Mouse (Mus musculus) forebrain, embryonic 16.5 days (tissue): ENCODE measurements around the gene Abcg8. TPM values are rescaled to one million over a fixed set of nuclear protein-coding genes. Genes with fewer than 3 reads are reported as not detected.

Experiments
- ATAC-seq: fragments of 200-750 bp; cut with Nextera tagmentation; 2 replicates; pipeline ENCODE4 v1.8.0; 2017; ENCODE audit warnings: mild to moderate bottlenecking, moderate library complexity
- H3K27ac ChIP-seq: fragments of 300-500 bp; sonication (generic); 2 replicates; pipeline ENCODE4 v1.5.1; 2014; ENCODE audit warnings: low read length, control low read depth
- H3K27me3 ChIP-seq: fragments of 300-500 bp; sonication (generic); replicated peaks from 2 replicates; pipeline ENCODE4 v1.6.1; 2014; ENCODE audit warnings: low read length; ENCODE audit not compliant: control insufficient read depth, insufficient read depth
- H3K36me3 ChIP-seq: fragments of 300-500 bp; sonication (generic); 2 replicates; pipeline ENCODE4 v1.6.1; 2014; ENCODE audit not compliant: control insufficient read depth, insufficient read depth
- H3K4me1 ChIP-seq: fragments of 300-500 bp; sonication (generic); replicated peaks from 2 replicates; pipeline ENCODE4 v1.6.1; 2014; ENCODE audit warnings: low read length; ENCODE audit not compliant: control insufficient read depth, insufficient read depth
- H3K4me2 ChIP-seq: fragments of 300-500 bp; sonication (generic); 2 replicates; pipeline ENCODE4 v1.6.1; 2014; ENCODE audit warnings: mild to moderate bottlenecking, low read length, control low read depth
- H3K4me3 ChIP-seq: fragments of 300-500 bp; sonication (generic); replicated peaks from 2 replicates; pipeline ENCODE4 v1.5.1; 2014; ENCODE audit warnings: mild to moderate bottlenecking, low read length, control low read depth
- H3K9ac ChIP-seq: fragments of 300-500 bp; sonication (generic); replicated peaks from 2 replicates; pipeline ENCODE4 v1.6.1; 2014; ENCODE audit warnings: low read depth, low read length, control low read depth
- H3K9me3 ChIP-seq: fragments of 300-500 bp; sonication (generic); 2 replicates; pipeline ENCODE4 v1.6.1; 2016; ENCODE audit warnings: low read length; ENCODE audit not compliant: control insufficient read depth
- WGBS: fragments of 180-500 bp; shearing (Covaris S2); extraction: QIAGEN DNeasy Blood & Tissue Kit; methylation state at CpG from one replicate; pipeline ENCODE4 v1.1.7; 2014; 5-methylcytosine and 5-hydroxymethylcytosine counted together
- polyA plus RNA-seq: library from polyadenylated mRNA; unstranded; fragments of >200 nt; fragmentation: Nextera tagmentation; extraction: Ambion mirVana; gene quantifications from 2 replicates; pipeline ENCODE4 v1.2.1, GENCODE M21; 2015

The Abcg8 gene
- polyA plus RNA-seq, result not detected in 2 replicates

DNA sequence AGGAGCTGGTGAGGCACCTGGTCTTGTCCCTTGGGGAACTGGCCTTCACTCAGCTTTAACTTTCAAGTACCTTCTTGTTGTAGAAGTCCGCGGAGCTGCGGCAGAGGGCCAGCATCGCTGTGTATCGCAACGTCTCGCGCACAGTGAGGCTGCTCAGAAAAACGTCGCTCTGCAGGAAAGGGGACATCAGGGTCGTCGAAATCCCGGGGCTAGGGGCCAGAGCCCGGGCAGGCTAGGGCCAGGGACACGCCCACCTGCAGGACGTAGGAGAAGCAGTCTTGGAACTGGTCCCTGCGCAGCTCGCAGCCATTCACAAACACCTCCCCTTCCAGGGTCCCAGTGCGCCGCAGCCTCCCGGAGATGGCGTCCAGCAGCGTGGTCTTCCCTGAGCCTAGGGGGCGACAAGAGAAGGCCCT is at the start of gene Abcg8:
TSS of gene Abcg8 (plus strand) at position 352 of the 416 bp plus-strand sequence.
- WGBS, result 3% methylated on average over 24 of the region's 24 CpGs
- peak within 1 kb of the TSS; percentile 7 for H3K9ac ChIP-seq
- H3K9me3 ChIP-seq, result no peaks in the 10 kb centered on the region

DNA sequence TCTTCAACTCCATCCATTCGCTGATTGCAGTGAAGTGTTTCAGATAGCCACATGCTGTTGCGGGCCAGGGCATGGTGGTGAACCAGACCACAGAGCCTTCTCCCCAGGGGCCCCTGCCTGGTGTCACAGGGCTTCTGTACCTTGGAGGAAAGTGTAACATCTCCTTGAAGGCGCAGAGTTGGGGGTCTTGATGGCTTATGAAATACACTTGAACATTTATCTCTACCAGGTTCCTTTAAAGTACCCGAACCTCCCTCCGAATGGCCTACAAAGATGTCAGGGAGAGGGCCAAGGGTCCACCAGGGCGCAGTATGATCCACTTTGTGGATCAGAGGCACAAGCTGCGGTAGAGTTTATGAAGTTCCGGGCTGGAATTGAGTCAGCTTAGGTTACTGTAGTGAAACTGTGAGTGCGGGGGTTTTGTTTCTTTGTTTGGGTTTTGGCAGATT is 49.2 kb upstream of the Abcg8 start:
- Histone ChIP-seq H3K4me2 (peak overlapping the region; percentile 58), H3K4me3 (peak overlapping the region; percentile 50), H3K36me3 (no peaks in the 10 kb centered on the region), H3K27me3 (no peaks in the 10 kb centered on the region), H3K4me1 (peaks cover 7% of the 10 kb centered on the region; the same call in 1 of the 2 replicates), H3K9me3 (no peaks in the 10 kb centered on the region), H3K9ac (peak overlapping the region; percentile 56), H3K27ac (no peak overlapping the region)
- WGBS, result 26% methylated on average over 9 of the region's 9 CpGs
- peak; percentile 51 for ATAC-seq

More for the DNA sequence above, at the start of gene Abcg8:
- Histone ChIP-seq H3K27ac (no peak within 1 kb of the TSS), H3K4me2 (peak within 1 kb of the TSS; percentile 54), H3K4me3 (peak within 1 kb of the TSS; percentile 30), H3K36me3 (no peaks in the 10 kb centered on the region), H3K27me3 (peaks cover 11% of the 10 kb centered on the region), H3K4me1 (peaks cover 7% of the 10 kb centered on the region)
- ATAC-seq, result no peak

DNA sequence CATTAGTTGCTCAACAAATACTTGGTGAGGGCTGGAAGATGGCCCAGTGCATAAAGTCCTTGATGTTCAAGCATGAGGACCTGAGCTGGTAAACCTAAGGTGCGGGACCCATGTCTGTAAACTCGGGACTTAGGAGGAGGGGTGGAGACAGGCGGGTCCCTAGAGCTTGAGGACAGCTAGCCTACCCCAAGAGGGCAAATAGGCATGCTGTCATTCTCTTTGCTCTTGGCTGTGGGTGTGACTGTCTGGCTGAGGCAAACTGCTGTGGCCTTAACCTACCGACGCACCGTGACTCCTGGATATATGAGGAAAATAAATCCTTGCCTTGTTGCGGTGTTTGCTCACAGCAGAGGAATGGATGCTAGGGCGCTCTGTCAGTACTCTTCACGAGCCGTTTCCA is 48.4 kb upstream of the Abcg8 start:
- WGBS, result 92% methylated on average over 10 of the region's 10 CpGs
- Histone ChIP-seq H3K27me3 (no peaks in the 10 kb centered on the region), H3K9me3 (no peaks in the 10 kb centered on the region), H3K4me1 (peaks cover 7% of the 10 kb centered on the region; the same call in 1 of the 2 replicates), H3K4me3 (no peak overlapping the region), H3K9ac (no peak overlapping the region), H3K27ac (no peak overlapping the region), H3K4me2 (no peak overlapping the region), H3K36me3 (no peaks in the 10 kb centered on the region)
- ATAC-seq, result no peak

DNA sequence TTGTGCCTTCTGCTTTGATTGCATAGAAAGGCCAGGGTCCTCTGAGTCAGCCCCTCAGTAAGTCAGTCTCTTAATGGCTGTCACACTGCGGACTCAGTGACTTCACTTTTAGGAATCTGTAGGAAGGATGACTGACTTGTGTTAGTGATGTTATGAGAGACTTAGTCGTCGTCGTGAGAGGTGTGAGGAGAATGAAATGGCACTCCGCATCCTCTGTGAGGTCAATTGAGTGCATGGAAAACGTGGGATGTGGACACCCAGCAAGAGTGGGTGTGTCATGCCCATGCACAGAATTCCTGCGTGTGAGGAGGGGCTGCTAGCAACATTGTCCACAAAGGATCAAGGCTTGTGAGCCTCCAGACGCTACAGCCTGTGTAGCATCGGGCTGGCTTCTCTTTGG is 47.5 kb upstream of the Abcg8 start:
- Histone ChIP-seq H3K4me1 (peaks cover 7% of the 10 kb centered on the region; the same call in 1 of the 2 replicates), H3K27me3 (no peaks in the 10 kb centered on the region), H3K9me3 (no peaks in the 10 kb centered on the region), H3K9ac (no peak overlapping the region), H3K4me3 (no peak overlapping the region), H3K4me2 (no peak overlapping the region), H3K36me3 (no peaks in the 10 kb centered on the region), H3K27ac (no peak overlapping the region)
- 87% methylated on average over 9 of the region's 9 CpGs for WGBS
- ATAC-seq, result no peak

DNA sequence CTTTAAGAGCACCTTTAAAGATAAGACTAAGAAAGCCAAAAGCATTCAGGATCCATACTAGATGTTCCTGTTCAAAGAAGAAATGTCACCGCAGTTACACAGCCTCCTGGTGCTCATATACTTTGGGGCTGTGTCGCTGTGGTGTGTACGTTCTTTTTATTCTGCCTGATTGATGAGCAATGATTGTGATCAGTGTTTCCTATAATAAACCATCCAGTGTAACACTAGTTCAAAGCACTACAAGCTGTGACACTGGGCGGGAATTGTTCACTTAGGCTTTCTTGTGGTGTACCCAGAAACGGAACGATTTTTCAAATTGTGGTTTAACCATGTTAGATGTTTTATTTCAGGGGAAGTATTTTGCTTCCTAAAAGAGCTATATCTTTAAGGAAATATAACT is 44.3 kb upstream of the Abcg8 start:
- Histone ChIP-seq H3K27me3 (no peaks in the 10 kb centered on the region), H3K4me3 (no peak overlapping the region), H3K4me1 (peaks cover 5% of the 10 kb centered on the region; the same call in 1 of the 2 replicates), H3K27ac (no peak overlapping the region), H3K4me2 (no peak overlapping the region), H3K9me3 (no peaks in the 10 kb centered on the region), H3K9ac (no peak overlapping the region), H3K36me3 (no peaks in the 10 kb centered on the region)
- 94% methylated on average over 6 of the region's 6 CpGs for WGBS
- ATAC-seq, result no peak

DNA sequence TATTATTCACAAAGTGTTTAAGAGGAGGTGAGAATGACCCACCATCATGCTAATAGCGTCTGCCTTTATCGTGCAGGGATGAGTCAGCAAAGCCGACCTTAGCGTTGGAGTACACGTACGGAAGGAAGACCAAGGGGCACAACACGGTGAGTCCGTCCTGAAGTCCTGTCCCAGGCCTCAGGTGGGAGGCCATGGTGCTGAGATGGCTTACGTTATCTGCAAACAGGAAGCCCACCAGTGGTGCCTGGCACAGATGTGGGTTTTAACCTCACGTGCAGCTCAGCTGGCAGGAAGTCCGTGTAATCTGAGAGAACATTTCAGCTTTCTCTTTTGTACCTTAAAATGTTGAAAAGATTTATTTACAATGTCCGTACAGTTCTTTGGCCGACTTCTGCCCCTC is 42.7 kb upstream of the Abcg8 start:
- Histone ChIP-seq H3K9ac (no peak overlapping the region), H3K36me3 (no peaks in the 10 kb centered on the region), H3K4me2 (no peak overlapping the region), H3K27me3 (no peaks in the 10 kb centered on the region), H3K9me3 (no peaks in the 10 kb centered on the region), H3K4me1 (no peaks in the 10 kb centered on the region), H3K4me3 (no peak overlapping the region), H3K27ac (no peak overlapping the region)
- 88% methylated on average over 13 of the region's 13 CpGs for WGBS
- ATAC-seq, result no peak

DNA sequence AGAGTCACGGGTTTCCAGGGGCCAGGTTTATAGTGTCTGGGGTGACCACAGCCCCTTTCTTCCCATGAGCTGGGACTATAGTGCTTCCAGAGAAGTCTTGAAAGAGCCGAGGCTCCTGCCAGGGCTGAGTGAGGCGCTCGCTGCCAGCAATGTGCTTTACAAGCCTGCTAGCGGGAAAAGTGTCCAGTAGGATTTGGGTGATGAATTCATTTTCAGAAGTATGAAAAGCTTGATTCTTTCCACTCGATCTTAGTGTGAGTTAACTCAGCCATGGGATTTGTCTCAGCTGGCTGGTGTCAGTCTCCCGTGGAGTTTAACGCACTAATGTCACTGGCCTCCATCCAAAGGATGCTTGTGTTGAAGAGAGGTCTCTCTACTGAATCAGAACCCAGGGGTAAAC is 39.8 kb upstream of the Abcg8 start:
- 48% methylated on average over 8 of the region's 8 CpGs for WGBS
- no peaks in the 10 kb centered on the region for H3K4me1 ChIP-seq
- H3K4me3 ChIP-seq, result no peak overlapping the region
- H3K36me3 ChIP-seq, result no peaks in the 10 kb centered on the region
- H3K27ac ChIP-seq, result no peak overlapping the region
- H3K4me2 ChIP-seq, result no peak overlapping the region
- no peak for ATAC-seq
- H3K9me3 ChIP-seq, result no peaks in the 10 kb centered on the region
- H3K9ac ChIP-seq, result no peak overlapping the region
- no peaks in the 10 kb centered on the region for H3K27me3 ChIP-seq

DNA sequence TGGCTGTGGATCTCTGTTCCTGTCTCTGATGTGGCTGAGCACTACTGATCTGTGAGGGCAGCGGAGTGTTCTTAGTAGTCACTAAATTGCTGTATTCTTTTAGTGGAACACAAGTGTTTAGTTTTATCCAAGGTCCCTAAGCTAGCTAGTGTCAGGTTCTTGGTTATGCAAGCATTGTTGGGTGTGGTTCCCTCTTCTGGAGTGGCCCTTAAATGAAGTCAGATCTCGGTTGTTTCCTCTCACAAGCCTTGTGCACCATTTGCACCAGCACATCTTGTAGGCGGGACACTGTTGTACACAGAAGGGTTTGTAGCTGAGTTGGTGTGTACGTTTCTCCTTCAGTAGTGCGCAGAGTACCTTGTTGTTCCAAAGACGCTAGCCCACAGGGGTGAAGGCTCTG is 38.1 kb upstream of the Abcg8 start:
- Histone ChIP-seq H3K9ac (no peak overlapping the region), H3K27ac (no peak overlapping the region), H3K9me3 (no peaks in the 10 kb centered on the region), H3K36me3 (no peaks in the 10 kb centered on the region), H3K4me3 (no peak overlapping the region), H3K27me3 (no peaks in the 10 kb centered on the region), H3K4me1 (no peaks in the 10 kb centered on the region), H3K4me2 (no peak overlapping the region)
- ATAC-seq, result no peak
- 93% methylated on average over 6 of the region's 6 CpGs for WGBS

DNA sequence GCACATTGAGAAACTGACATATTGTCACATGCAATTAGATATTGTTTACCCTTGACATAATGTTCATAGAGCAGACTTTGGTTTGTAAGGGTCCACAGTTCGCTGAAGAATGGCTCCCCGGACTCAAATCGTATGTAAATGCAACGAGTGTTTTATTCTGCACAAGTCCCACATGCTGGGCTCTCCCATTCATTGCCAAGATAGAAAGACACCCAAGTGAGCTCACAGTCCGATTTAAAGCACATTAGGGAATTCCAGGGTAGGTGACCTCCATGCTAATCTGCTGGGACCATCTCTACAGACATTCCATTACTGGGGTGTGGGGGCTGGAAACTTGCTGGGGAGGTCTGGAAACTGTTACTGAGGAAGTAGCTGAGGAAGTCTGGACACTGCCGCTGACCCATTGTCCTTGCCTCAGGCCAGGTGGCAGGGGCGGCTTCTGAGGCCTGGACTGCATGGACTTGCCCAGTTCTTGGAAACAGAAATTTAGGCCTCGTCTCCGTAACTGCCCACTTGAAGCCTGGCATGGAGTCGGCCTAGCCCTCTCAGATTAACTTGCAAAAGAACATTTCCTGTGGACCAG is 36.2 kb upstream of the Abcg8 start:
- H3K4me2 ChIP-seq, result no peak overlapping the region

DNA sequence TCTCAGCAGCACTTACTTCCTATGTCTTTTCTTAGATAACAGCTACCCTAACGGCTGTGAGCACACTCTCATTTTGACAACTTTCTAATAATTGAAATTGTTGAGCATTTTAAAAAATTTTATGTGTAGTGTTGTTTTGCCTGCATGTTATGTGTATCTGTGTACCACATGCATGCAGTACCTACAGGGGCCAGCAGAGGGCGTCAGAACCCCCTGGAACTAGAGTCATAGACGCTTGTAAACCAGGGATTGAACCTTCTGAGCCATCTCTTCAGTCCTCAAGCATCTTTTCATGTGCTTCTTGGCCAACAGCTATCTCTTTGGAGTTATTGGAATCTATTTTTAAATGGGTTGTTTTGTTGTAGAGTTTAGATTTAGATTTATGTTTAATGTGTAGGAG is 34.2 kb upstream of the Abcg8 start:
- no peaks in the 10 kb centered on the region for H3K9me3 ChIP-seq
- H3K4me2 ChIP-seq, result no peak overlapping the region
- H3K9ac ChIP-seq, result no peak overlapping the region
- no peaks in the 10 kb centered on the region for H3K36me3 ChIP-seq
- no peak overlapping the region for H3K4me3 ChIP-seq
- H3K4me1 ChIP-seq, result 0 out of 2 replicates have a peak, but pooled peaks cover 2% of the 10 kb centered on the region
- H3K27me3 ChIP-seq, result no peaks in the 10 kb centered on the region
- whole genome bisulfite sequencing, result 28% methylated on average over 3 of the region's 3 CpGs
- no peak for ATAC-seq
- no peak overlapping the region for H3K27ac ChIP-seq

More for the DNA sequence above, 36.2 kb upstream of the Abcg8 start:
- Histone ChIP-seq H3K36me3 (no peaks in the 10 kb centered on the region), H3K27me3 (no peaks in the 10 kb centered on the region), H3K9me3 (no peaks in the 10 kb centered on the region), H3K4me1 (no peaks in the 10 kb centered on the region), H3K4me3 (no peak overlapping the region), H3K9ac (no peak overlapping the region), H3K27ac (no peak overlapping the region)
- ATAC-seq, result no peak
- WGBS, result 44% methylated on average over 10 of the region's 10 CpGs
